Mouse (Mus musculus): ENCODE results near the gene Slc35e3. TPM values are rescaled to one million over a fixed set of nuclear protein-coding genes. Genes with fewer than 3 reads are reported as not detected.

Slc35e3 gene
- polyA plus RNA-seq, 1 experiment from 2014 or later = 11.7 TPM

DNA sequence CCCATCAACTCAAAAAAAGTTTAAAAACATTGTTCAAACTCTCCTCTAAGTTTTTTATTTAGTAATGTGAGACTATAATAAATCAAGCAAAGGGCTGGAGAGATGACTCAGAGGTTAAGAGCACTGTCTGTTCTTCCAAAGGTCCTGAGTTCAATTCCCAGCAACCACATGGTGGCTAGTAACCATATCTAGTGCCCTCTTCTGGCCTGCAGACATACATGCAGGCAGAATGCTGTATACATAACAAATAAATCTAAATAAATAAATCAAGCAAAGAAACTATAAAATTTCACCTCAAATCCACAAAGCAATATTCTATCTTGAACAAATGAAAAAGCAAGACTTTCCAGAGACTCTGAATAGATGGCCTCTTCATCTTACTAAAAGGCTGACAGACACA is 54.0 kb downstream of the Slc35e3 start:
- no peak for ATAC-seq
- Histone ChIP-seq H3K9me3 (no peaks in the 10 kb centered on the region), H3K9ac (no peak overlapping the region), H3K4me3 (replicated peaks) (no peak overlapping the region), H3K27me3 (replicated peaks) (no peaks in the 10 kb centered on the region), H3K4me1 (replicated peaks) (no peaks in the 10 kb centered on the region), H3K27ac (no peak overlapping the region), H3K4me2 (replicated peaks) (no peak overlapping the region), H3K36me3 (peaks cover 48% of the 10 kb centered on the region)

DNA sequence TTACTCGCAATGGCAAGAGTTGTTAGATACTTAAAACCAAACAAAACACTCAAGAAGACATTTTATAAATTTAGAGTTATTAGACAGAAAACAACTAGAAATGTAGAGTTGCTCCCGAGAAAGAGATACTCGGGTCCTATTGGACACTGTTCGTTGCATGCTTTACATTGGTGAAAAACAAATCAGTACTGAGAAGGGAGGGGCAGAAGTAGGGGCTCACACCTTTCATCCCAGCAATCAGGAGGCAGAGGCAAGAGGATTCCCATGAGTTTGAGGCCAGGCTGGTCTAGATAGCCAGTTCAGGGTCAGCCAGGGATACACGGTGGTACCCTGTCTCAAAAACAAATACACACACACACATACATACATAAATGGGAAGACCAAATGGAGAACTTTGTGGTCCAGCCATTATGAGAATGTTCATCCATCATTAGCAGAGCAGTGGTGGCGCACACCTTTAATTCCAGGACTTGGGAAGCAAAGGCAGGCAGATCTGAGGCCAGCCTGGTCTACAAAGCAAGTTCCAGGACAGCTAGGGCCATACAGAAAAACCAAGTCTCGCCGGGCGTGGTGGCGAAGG is 54.7 kb downstream of the Slc35e3 start:
- no peaks in the 10 kb centered on the region for H3K27me3 ChIP-seq (replicated peaks)
- peaks cover 42% of the 10 kb centered on the region for H3K36me3 ChIP-seq
- ATAC-seq = no peak
- no peak overlapping the region for H3K4me3 ChIP-seq (replicated peaks)
- no peak overlapping the region for H3K27ac ChIP-seq
- no peaks in the 10 kb centered on the region for H3K4me1 ChIP-seq (replicated peaks)
- no peak overlapping the region for H3K9ac ChIP-seq
- H3K4me2 ChIP-seq (replicated peaks) = no peak overlapping the region
- 93% methylated on average over 10 of the region's 10 CpGs for WGBS
- H3K9me3 ChIP-seq = no peaks in the 10 kb centered on the region

DNA sequence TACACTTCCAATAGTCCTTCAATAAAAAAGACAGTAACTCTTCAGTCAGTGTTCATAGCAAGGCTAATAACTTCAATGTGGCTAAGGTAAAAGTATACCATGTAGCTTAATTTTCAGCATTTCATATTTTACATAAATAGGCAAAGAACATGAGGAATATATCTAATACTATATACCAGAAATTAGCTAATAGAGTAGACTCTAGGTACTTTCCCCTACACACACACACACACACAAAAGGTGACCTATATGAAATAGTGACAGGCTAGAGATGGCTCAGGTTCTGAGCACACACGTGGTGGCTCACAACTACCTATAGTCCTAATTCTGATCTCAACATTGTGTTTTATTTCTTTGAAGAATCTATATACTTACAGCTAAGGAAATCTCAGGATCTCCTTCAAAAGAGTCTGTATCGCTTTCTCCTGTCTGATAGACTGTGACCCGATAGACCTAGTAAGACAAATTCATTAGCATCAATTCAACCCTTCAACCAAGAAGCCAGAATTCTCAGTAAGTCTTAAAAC is 55.3 kb downstream of the Slc35e3 start:
- no peak overlapping the region for H3K27ac ChIP-seq
- H3K9me3 ChIP-seq = no peaks in the 10 kb centered on the region
- no peak for ATAC-seq
- H3K4me2 ChIP-seq (replicated peaks) = no peak overlapping the region
- H3K27me3 ChIP-seq (replicated peaks) = no peaks in the 10 kb centered on the region
- no peak overlapping the region for H3K9ac ChIP-seq
- no peaks in the 10 kb centered on the region for H3K4me1 ChIP-seq (replicated peaks)
- H3K36me3 ChIP-seq = peaks cover 37% of the 10 kb centered on the region
- WGBS = 91% methylated on average over 3 of the region's 3 CpGs
- H3K4me3 ChIP-seq (replicated peaks) = no peak overlapping the region

DNA sequence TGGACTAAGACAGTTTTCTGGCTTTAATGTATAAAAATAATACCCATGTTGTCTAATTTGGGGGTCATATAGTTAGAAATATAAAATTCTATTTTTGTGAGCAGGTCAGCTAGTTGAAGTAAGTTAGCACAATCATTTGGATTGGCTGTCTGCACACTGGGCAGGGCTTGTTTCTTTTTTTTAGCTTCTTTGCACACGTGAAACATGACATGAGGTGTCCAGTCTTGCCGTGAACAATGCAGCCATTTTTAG is 56.1 kb downstream of the Slc35e3 start:
- WGBS = 90% methylated on average over 2 of the region's 2 CpGs
- no peak overlapping the region for H3K27ac ChIP-seq
- ATAC-seq = no peak
- no peak overlapping the region for H3K4me2 ChIP-seq (replicated peaks)
- H3K27me3 ChIP-seq (replicated peaks) = no peaks in the 10 kb centered on the region
- peaks cover 33% of the 10 kb centered on the region for H3K36me3 ChIP-seq
- no peaks in the 10 kb centered on the region for H3K9me3 ChIP-seq
- H3K4me3 ChIP-seq (replicated peaks) = no peak overlapping the region
- H3K4me1 ChIP-seq (replicated peaks) = no peaks in the 10 kb centered on the region
- H3K9ac ChIP-seq = no peak overlapping the region

DNA sequence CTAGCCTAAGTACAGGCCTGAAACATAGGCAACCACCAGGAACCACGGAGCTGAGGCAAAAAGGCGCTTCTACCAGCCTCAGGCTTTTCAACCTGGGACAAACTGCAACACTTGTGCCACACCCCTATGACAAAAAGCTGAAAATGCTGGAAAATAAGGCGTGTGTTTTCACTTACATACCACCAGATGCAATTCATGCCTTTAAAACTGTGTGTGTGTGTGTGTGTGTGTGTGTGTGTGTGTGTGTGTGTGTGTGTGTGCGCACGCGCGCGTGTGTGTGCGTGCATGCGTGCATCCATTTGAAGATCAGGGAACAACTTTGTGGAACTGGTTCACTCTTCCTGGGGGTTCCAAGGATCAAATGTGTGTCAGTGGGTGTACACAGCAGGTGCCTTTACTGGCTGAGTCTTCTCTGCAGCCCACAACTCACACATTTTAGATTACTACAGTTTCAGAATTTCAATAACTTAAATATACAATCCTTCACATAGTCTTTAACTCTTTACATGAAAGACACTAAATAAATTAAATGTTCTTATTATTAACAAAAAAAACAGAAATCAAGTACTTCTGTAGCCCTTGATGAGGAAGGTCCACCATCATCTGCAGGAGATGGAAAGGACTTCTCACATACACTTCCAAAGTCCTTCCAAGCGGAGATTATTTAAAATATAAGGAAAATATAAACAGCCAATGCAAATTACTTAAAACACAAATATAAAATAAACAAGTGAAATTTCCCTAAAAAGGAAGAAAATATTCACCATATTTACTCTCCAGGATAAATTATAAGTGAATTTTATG is 56.7 kb downstream of the Slc35e3 start:
- Histone ChIP-seq H3K27ac (no peak overlapping the region), H3K4me3 (replicated peaks) (no peak overlapping the region), H3K36me3 (peaks cover 28% of the 10 kb centered on the region), H3K27me3 (replicated peaks) (no peaks in the 10 kb centered on the region), H3K9ac (no peak overlapping the region), H3K9me3 (no peaks in the 10 kb centered on the region), H3K4me1 (replicated peaks) (no peaks in the 10 kb centered on the region), H3K4me2 (replicated peaks) (no peak overlapping the region)
- ATAC-seq = no peak
- 95% methylated on average over 11 of the region's 11 CpGs for WGBS

DNA sequence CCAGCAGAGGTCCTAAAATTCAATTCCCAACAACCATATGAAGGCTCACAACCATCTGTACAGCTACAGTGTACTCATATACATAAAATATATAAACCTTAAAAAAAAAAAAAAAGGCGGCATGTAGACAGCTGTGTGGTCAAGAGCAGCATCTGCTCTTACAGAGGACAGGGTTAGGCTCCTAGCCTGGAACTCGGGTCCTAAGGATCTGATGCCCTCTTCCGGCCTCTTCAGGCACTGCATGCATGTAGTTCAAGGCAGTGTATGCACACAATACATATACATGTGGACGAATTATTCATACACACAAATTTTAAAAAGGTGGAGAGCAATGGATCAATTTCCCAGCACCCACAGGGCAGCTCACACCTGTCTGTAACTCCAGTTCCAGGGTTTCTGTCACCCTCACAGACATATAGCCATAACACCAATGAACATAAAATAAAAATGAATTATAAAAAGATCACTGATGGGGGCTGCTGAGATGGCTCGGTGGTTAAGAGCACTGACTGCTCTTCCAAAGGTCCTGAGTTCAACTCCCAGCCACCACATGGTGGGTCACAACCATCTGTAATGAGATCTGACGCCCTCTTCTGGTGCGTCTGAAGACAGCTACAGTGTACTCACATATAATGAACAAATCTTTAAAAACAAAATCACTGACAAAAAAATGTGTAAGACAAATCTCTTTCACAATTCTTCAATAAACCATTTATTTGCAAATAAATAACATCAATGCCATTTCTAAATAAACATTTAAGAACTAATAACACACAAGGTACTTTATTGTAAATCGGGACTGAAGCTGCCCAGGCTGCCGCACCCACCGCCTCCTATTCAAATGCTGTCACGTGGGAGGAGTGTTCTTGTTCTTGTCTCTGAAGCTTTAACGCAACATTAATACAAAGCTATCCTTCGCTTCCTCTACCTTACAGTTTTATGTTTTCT is 57.7 kb downstream of the Slc35e3 start:
- Histone ChIP-seq H3K4me3 (replicated peaks) (no peak overlapping the region), H3K27ac (no peak overlapping the region), H3K9ac (no peak overlapping the region), H3K4me2 (replicated peaks) (no peak overlapping the region), H3K4me1 (replicated peaks) (no peaks in the 10 kb centered on the region), H3K27me3 (replicated peaks) (no peaks in the 10 kb centered on the region), H3K36me3 (peaks cover 30% of the 10 kb centered on the region), H3K9me3 (no peaks in the 10 kb centered on the region)
- WGBS = 82% methylated on average over 13 of the region's 13 CpGs
- peak; percentile 62 for ATAC-seq

DNA sequence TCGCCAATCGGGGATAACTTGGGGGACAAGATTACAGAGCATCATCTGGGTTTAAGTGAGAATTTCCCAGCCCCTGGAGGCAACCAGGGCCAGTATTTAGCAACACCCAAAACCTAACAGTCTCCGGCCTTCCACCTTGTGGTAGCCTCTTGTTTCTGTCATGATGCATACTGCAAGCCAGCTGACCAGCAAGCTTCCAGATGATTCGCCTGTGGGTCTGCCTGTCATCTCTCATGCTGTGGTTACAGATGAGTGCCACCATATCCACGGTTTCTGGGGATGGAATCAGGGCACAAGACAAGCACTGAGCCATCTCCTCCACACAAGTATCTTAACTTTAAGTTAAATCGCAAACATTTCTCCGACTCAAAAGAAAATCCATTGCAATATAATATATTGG is 58.6 kb downstream of the Slc35e3 start:
- Histone ChIP-seq H3K27ac (no peak overlapping the region), H3K9me3 (no peaks in the 10 kb centered on the region), H3K27me3 (replicated peaks) (no peaks in the 10 kb centered on the region), H3K4me1 (replicated peaks) (no peaks in the 10 kb centered on the region), H3K4me3 (replicated peaks) (no peak overlapping the region), H3K36me3 (peaks cover 26% of the 10 kb centered on the region), H3K4me2 (replicated peaks) (no peak overlapping the region), H3K9ac (no peak overlapping the region)
- ATAC-seq = no peak
- 91% methylated on average over 7 of the region's 7 CpGs for WGBS

DNA sequence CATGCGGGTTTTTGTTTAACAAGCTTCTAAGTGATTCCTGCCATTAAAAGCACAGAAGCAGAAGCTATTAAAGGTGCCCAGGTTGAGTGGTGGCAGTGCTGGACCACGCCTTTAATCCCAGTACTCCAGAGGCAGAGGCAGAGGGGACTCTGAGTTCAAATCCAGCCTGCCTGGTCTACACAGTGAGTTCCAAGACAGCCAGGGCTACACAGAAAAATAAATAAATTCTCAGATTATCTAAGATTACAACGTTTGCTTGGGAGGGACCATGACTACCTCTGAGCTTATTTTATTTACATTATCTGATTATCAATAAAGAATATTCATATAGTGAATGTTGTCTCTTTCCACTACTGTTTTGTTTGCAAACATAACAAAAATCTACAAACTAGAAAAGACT is 59.1 kb downstream of the Slc35e3 start:
- no peak for ATAC-seq
- Histone ChIP-seq H3K4me2 (replicated peaks) (no peak overlapping the region), H3K27me3 (replicated peaks) (no peaks in the 10 kb centered on the region), H3K4me3 (replicated peaks) (no peak overlapping the region), H3K9me3 (no peaks in the 10 kb centered on the region), H3K27ac (no peak overlapping the region), H3K9ac (no peak overlapping the region), H3K4me1 (replicated peaks) (no peaks in the 10 kb centered on the region), H3K36me3 (peaks cover 24% of the 10 kb centered on the region)
- whole genome bisulfite sequencing = 74% methylated on average over 3 of the region's 3 CpGs

DNA sequence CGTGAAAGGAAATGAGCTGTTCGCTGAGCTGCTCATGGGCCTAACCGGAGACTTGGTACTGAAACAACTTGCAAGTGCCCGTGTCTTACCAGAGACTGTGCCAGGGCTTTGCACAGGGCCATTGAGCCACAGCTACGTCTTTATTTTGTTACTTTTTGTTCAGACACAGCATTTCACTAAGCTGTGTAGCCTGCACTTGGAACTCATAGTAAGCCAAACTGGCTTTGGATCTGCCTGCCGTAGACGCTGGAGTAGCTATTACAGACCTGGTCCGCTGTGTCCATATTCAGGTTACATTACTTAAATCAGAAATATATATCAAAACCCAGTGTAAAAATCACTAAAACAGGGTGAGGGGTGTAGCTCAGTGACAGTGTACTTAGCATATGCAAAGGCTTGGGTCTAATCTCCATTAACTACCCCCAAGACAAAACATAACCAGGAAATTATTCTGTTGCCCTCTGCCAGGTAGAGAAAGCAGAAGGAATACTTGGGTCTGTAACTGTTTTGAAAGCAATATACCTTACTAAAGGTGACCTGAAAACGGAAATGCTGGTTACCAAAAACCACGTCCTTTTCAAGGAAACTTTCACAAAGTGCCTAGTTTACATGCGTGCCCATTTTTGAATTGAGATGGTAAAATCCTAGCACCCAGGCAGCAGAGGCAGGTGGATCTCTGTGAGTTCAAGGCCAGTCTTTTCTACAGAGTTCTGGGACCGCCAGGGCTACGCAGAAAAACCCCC is 60.1 kb downstream of the Slc35e3 start:
- Histone ChIP-seq H3K9me3 (no peaks in the 10 kb centered on the region), H3K36me3 (peaks cover 17% of the 10 kb centered on the region), H3K4me3 (replicated peaks) (no peak overlapping the region), H3K27me3 (replicated peaks) (no peaks in the 10 kb centered on the region), H3K9ac (no peak overlapping the region), H3K27ac (no peak overlapping the region), H3K4me1 (replicated peaks) (no peaks in the 10 kb centered on the region), H3K4me2 (replicated peaks) (no peak overlapping the region)
- ATAC-seq = no peak
- 95% methylated on average over 13 of the region's 13 CpGs for WGBS

DNA sequence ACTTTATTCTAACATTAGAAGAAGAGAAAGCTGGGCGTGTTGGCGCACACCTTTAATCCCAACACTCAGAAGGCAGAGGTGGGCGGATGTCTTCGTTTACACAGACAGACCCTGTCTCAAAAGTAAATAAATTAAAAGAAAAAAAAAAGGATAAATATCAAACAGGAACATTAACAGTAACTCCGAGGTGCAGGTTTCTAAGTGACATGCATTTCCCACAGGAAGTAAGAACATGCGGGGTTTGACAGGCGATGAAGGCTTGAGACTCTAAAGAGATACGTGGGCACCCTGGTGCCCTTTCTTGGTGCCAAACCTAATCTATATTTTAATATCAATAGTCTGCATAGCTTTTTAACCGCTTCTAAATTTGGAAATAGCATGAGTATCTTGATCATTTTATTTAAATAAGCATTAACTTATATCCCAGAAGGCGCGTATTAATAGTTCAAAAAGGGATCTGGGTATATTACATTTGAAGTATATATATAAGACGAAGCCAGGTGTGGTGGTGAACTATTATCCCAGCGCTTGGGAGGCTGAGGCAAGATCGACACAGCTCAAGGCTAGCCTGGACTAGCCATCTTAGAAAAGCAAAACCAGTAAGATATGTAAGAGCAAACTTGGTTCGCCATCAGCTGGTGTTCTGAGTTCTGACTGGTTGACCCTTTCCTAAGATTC is 60.9 kb downstream of the Slc35e3 start:
- no peak overlapping the region for H3K9ac ChIP-seq
- H3K4me2 ChIP-seq (replicated peaks) = no peak overlapping the region
- no peaks in the 10 kb centered on the region for H3K9me3 ChIP-seq
- 93% methylated on average over 15 of the region's 15 CpGs for WGBS
- H3K27ac ChIP-seq = no peak overlapping the region
- no peaks in the 10 kb centered on the region for H3K4me1 ChIP-seq (replicated peaks)
- no peak overlapping the region for H3K4me3 ChIP-seq (replicated peaks)
- peaks cover 11% of the 10 kb centered on the region for H3K36me3 ChIP-seq
- no peaks in the 10 kb centered on the region for H3K27me3 ChIP-seq (replicated peaks)
- no peak for ATAC-seq

DNA sequence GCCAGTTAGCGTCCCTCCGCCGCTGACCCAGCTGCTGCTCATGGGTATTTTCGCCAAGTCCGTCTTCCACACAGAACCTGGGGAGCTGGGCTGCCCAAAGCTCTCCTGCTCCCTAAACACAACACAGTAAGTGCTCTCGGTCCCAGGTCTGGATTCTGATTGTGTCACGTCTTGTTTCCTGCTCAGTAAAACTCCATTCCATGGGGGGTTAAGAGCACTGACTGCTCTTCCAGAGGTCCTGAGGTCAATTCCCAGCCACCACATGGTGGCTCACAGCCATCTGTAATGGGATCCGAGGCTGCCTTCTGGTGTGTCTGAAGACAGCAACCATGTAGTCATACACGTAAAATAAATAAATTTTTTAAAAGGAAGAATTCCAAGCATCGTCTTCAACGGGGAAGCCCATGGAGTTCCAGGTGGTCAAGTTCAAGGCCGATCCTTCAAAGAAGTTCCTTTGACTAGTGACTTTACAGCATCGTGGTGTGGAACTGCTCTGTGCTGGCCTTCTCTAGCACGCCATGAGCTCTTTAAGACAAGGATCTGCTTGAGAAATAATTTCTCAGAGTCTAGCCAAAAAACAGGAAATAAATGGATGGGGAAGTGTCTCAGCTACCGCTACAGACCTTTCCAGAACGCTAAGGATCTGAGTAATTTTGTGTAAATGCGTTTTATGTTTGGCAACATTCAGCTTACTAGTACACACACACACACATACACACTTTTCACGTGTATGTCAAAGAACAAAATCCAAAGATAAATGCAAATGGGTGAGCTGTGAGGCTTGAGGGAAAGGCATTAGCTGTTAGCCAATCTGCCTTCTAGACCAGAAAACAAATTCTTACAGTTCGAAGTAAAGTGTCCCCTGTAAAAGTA is 61.6 kb downstream of the Slc35e3 start:
- 84% methylated on average over 19 of the region's 19 CpGs for WGBS
- Histone ChIP-seq H3K9me3 (no peaks in the 10 kb centered on the region), H3K36me3 (peaks cover 9% of the 10 kb centered on the region; the same call in 1 of the 2 replicates), H3K27me3 (replicated peaks) (no peaks in the 10 kb centered on the region), H3K4me3 (replicated peaks) (no peak overlapping the region), H3K4me2 (replicated peaks) (no peak overlapping the region), H3K27ac (no peak overlapping the region), H3K4me1 (replicated peaks) (no peaks in the 10 kb centered on the region), H3K9ac (no peak overlapping the region)
- ATAC-seq = no peak
